Mouse (Mus musculus): ENCODE results near the gene Gm6793. TPM values are rescaled to one million over a fixed set of nuclear protein-coding genes. Genes with fewer than 3 reads are reported as not detected.

The Gm6793 gene
- polyA plus RNA-seq, 1 experiment: 0.21 TPM

DNA sequence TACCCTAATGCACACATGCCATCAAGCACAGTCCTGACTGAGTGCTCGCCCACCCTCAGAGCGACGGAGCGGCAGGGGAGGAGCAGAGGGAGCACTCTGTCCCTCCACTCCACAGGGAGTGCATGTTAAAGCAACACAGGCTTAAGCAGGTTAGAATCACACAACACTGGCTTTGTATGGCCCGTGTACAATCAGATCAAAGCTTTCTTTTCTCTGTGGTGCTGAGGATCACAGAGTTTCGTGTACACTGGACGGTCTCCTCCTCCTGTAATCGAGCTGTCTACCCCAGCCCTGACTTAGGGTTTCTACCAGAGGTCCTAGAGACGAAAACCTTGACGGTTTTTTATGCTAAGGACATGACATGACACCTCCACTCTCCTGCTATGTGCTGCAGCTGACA is 46.3 kb downstream of the Gm6793 start:
- WGBS: 86% methylated on average over 10 of the region's 10 CpGs

GRCm38 (mm10) chr8:111967246-111967870 is 47.5 kb downstream of the Gm6793 start:
- DNase-seq: no peak
- no peak for TF ChIP-seq POLR2A (IDR thresholded peaks at IDR 0.05; ENCODE audit: borderline replicate concordance, extremely low read depth, low read depth, low read length)
- no peak for TF ChIP-seq CTCF (IDR thresholded peaks at IDR 0.05; ENCODE audit: insufficient read depth, low read length)
- Histone ChIP-seq H3K4me3 (replicated peaks; ENCODE audit: extremely low read depth, low read depth, low read length) (no peak overlapping the region), H3K4me1 (ENCODE audit: control insufficient read depth, insufficient read depth, low read length) (no peaks in the 10 kb centered on the region)
- 78% methylated on average over 5 of the region's 5 CpGs for WGBS

More for the DNA sequence above, 46.3 kb downstream of the Gm6793 start:
- H3K4me1 ChIP-seq (ENCODE audit: control insufficient read depth, insufficient read depth, low read length): no peaks in the 10 kb centered on the region
- no peak for DNase-seq
- TF ChIP-seq CTCF (IDR thresholded peaks at IDR 0.05; ENCODE audit: insufficient read depth, low read length) (no peak), POLR2A (IDR thresholded peaks at IDR 0.05; ENCODE audit: borderline replicate concordance, extremely low read depth, low read depth, low read length) (no peak)
- no peak overlapping the region for H3K4me3 ChIP-seq (replicated peaks; ENCODE audit: extremely low read depth, low read depth, low read length)

DNA sequence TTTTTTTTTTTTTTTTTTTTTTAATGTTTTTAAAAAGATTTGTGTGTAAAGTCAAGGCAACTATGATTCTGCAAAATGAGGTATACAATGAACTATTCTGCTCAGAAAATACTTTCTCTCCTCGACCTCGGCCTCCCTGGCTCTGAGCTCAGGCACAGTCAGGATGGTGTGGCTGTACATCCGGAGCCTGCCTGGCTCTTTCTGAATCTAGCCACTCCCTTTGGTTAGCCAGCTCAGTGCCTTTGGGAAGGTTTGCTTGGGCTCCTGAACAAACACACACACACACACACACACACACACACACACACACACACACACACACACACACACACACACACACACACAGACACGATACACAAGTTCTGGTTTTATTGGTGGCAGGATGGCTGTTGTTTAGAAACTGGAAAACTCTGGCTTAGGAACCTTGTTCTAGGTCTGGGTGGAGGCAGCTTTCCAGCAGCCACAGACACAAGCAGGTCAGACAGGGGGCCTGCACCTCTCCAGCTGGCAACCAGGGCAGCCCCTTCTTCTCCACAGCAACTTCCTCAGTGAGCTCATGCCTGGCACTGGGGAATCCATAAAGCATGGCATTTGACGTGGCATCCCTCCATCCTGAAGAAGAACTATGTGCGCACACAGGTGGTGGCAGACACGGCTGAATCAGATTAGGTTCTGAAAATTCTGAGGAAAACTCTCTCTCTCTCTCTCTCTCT is 49.8 kb downstream of the Gm6793 start:
- TF ChIP-seq POLR2A (IDR thresholded peaks at IDR 0.05; ENCODE audit: borderline replicate concordance, extremely low read depth, low read depth, low read length) (no peak), CTCF (IDR thresholded peaks at IDR 0.05; ENCODE audit: insufficient read depth, low read length) (no peak)
- WGBS: 64% methylated on average over 7 of the region's 7 CpGs
- DNase-seq: no peak
- no peaks in the 10 kb centered on the region for H3K4me1 ChIP-seq (ENCODE audit: control insufficient read depth, insufficient read depth, low read length)
- H3K4me3 ChIP-seq (replicated peaks; ENCODE audit: extremely low read depth, low read depth, low read length): no peak overlapping the region

DNA sequence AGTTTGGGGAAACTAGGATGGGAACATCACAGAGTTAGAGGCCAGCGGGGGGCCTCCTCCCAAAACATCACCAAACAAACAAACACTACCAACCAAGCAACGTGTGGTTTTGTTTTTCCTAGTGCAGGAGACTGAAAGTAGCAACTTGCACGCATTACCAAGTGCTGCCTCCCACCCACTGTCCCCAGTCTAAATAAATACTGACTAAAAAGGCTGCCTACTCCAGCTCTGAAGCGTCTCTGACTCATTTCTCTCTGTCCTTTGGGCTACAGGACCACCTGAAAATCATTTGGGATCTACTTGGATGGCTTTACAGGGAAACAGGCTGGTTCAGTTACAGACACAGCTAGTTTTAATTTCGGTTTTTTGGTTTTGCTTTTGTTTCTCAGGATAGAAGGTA is 50.5 kb downstream of the Gm6793 start:
- no peak for TF ChIP-seq CTCF (IDR thresholded peaks at IDR 0.05; ENCODE audit: insufficient read depth, low read length)
- WGBS: 51% methylated on average over 5 of the region's 5 CpGs
- DNase-seq: no peak
- H3K4me1 ChIP-seq (ENCODE audit: control insufficient read depth, insufficient read depth, low read length): no peaks in the 10 kb centered on the region
- H3K4me3 ChIP-seq (replicated peaks; ENCODE audit: extremely low read depth, low read depth, low read length): no peak overlapping the region

DNA sequence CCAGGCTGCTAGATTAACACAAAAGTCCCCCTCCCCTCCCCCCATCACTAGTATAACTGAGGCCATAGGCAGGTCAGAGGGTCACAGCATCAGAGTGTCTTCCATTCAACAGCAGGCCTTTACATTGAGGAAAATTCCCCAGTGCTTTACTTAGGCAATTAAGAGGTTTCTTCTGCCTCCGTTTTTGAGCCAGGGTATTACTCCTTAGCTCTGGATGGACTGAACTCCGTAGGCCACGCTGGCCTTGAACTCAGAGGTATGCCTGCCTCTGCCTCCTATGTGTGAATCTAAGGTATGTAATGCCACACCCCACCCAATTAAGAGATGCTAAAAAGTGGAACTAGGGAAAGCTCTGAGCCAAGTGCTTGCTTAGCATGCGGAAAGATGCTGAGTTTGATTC is 51.3 kb downstream of the Gm6793 start:
- 90% methylated on average over 4 of the region's 4 CpGs for WGBS
- TF ChIP-seq POLR2A (IDR thresholded peaks at IDR 0.05; ENCODE audit: borderline replicate concordance, extremely low read depth, low read depth, low read length): no peak
- TF ChIP-seq CTCF (IDR thresholded peaks at IDR 0.05; ENCODE audit: insufficient read depth, low read length): no peak

More for the DNA sequence above, 51.3 kb downstream of the Gm6793 start:
- Histone ChIP-seq H3K4me3 (replicated peaks; ENCODE audit: extremely low read depth, low read depth, low read length) (no peak overlapping the region), H3K4me1 (ENCODE audit: control insufficient read depth, insufficient read depth, low read length) (no peaks in the 10 kb centered on the region)
- no peak for DNase-seq

Other genes with a start within 250 kb of the Gm6793 start
- 3.6 and 7.9 TPM in 2 replicates for gene Cfdp1, start 160.7 kb downstream of the Gm6793 start, polyA plus RNA-seq (2012; rRNA removed)
- 4.0 and 5.0 TPM in 2 replicates for gene Tmem170, start 138.3 kb downstream of the Gm6793 start, polyA plus RNA-seq (2012; rRNA removed)
- gene Chst5, start 104.6 kb downstream of the Gm6793 start, polyA plus RNA-seq (2012; rRNA removed): 7.1 and 7.6 TPM in 2 replicates
- gene Tmem231, start 81.2 kb downstream of the Gm6793 start, polyA plus RNA-seq (2012; rRNA removed): 8.0 and 8.2 TPM in 2 replicates
- gene Gabarapl2, start 74.3 kb downstream of the Gm6793 start, polyA plus RNA-seq (2012; rRNA removed): 26.2 and 58.2 TPM in 2 replicates
- 2.5 and 2.7 TPM in 2 replicates for gene Adat1, start 22.7 kb downstream of the Gm6793 start, polyA plus RNA-seq (2012; rRNA removed)
- 28.0 and 42.2 TPM in 2 replicates for gene Kars, start 3.7 kb downstream of the Gm6793 start, polyA plus RNA-seq (2012; rRNA removed)
- gene Terf2ip, start 3.6 kb downstream of the Gm6793 start, polyA plus RNA-seq (2012; rRNA removed): 10.4 TPM in 2 replicates

Measured in lung, adult 2 months (tissue).